Mouse (Mus musculus): ENCODE data around the gene Ttn. TPM values are rescaled to one million over a fixed set of nuclear protein-coding genes. Genes with fewer than 3 reads are reported as not detected.

The Ttn gene
- total and polyA plus RNA-seq, 2 experiments from 2014 or later, result 0.41 to 0.99 TPM

- DNase-seq (ENCODE audit: low spot score) (no peak), ATAC-seq (ENCODE audit: low FRiP score) (no peak)
- no peak for TF ChIP-seq CTCF (IDR thresholded peaks at IDR 0.05)
- no peaks in the 10 kb centered on the region for H3K4me1 ChIP-seq (ENCODE audit: insufficient read depth, low read length)
- no peaks in the 10 kb centered on the region for H3K27me3 ChIP-seq (ENCODE audit: insufficient read depth, low read length)
- H3K4me3 ChIP-seq (ENCODE audit: low read depth, low read length), result no peak overlapping the region
- no peak overlapping the region for H3K9ac ChIP-seq (replicated peaks; ENCODE audit: low read length, poor library complexity, severe bottlenecking)
- no peaks in the 10 kb centered on the region for H3K36me3 ChIP-seq (ENCODE audit: insufficient read depth, low read length)
- no peaks in the 10 kb centered on the region for H3K9me3 ChIP-seq (ENCODE audit: low read length)
- no peak overlapping the region for H3K27ac ChIP-seq (ENCODE audit: low read depth, low read length)
- WGBS, result 71% methylated on average over 5 of the region's 5 CpGs
- H3K4me2 ChIP-seq (ENCODE audit: low read depth, low read length, poor library complexity, severe bottlenecking), result no peak overlapping the region
These were observed 630 bp downstream of the Ttn start for GRCm38 (mm10) chr2:76981717-76982116.

GRCm38 (mm10) chr2:76980146-76980545 is 2.2 kb downstream of the Ttn start:
- WGBS, result 55% methylated on average over 9 of the region's 9 CpGs
- Histone ChIP-seq H3K4me2 (ENCODE audit: low read depth, low read length, poor library complexity, severe bottlenecking) (no peak overlapping the region), H3K27me3 (ENCODE audit: insufficient read depth, low read length) (no peaks in the 10 kb centered on the region), H3K27ac (ENCODE audit: low read depth, low read length) (no peak overlapping the region), H3K36me3 (ENCODE audit: insufficient read depth, low read length) (no peaks in the 10 kb centered on the region), H3K9me3 (ENCODE audit: low read length) (no peaks in the 10 kb centered on the region), H3K4me3 (ENCODE audit: low read depth, low read length) (no peak overlapping the region), H3K4me1 (ENCODE audit: insufficient read depth, low read length) (no peaks in the 10 kb centered on the region), H3K9ac (replicated peaks; ENCODE audit: low read length, poor library complexity, severe bottlenecking) (no peak overlapping the region)
- ATAC-seq (ENCODE audit: low FRiP score) (no peak), DNase-seq (ENCODE audit: low spot score) (no peak)
- TF ChIP-seq CTCF (IDR thresholded peaks at IDR 0.05), result peak; percentile 65

GRCm38 (mm10) chr2:76977650-76978049 is 4.7 kb downstream of the Ttn start:
- TF ChIP-seq CTCF (IDR thresholded peaks at IDR 0.05), result no peak
- WGBS, result 72% methylated on average over 6 of the region's 6 CpGs
- ATAC-seq (ENCODE audit: low FRiP score), result no peak
- Histone ChIP-seq H3K27me3 (ENCODE audit: insufficient read depth, low read length) (no peaks in the 10 kb centered on the region), H3K4me2 (ENCODE audit: low read depth, low read length, poor library complexity, severe bottlenecking) (no peak overlapping the region), H3K36me3 (ENCODE audit: insufficient read depth, low read length) (no peaks in the 10 kb centered on the region), H3K4me3 (ENCODE audit: low read depth, low read length) (no peak overlapping the region), H3K9ac (replicated peaks; ENCODE audit: low read length, poor library complexity, severe bottlenecking) (no peak overlapping the region), H3K9me3 (ENCODE audit: low read length) (no peaks in the 10 kb centered on the region), H3K27ac (ENCODE audit: low read depth, low read length) (no peak overlapping the region), H3K4me1 (ENCODE audit: insufficient read depth, low read length) (no peaks in the 10 kb centered on the region)
- DNase-seq (ENCODE audit: low spot score), result no peak

GRCm38 (mm10) chr2:76972051-76972450 is 10.3 kb downstream of the Ttn start:
- Histone ChIP-seq H3K27ac (ENCODE audit: low read depth, low read length) (no peak overlapping the region), H3K36me3 (ENCODE audit: insufficient read depth, low read length) (no peaks in the 10 kb centered on the region), H3K9me3 (ENCODE audit: low read length) (no peaks in the 10 kb centered on the region), H3K4me3 (ENCODE audit: low read depth, low read length) (no peak overlapping the region), H3K4me1 (ENCODE audit: insufficient read depth, low read length) (no peaks in the 10 kb centered on the region), H3K27me3 (ENCODE audit: insufficient read depth, low read length) (no peaks in the 10 kb centered on the region), H3K9ac (replicated peaks; ENCODE audit: low read length, poor library complexity, severe bottlenecking) (no peak overlapping the region), H3K4me2 (ENCODE audit: low read depth, low read length, poor library complexity, severe bottlenecking) (no peak overlapping the region)
- TF ChIP-seq CTCF (IDR thresholded peaks at IDR 0.05), result no peak
- DNase-seq (ENCODE audit: low spot score) (no peak), ATAC-seq (ENCODE audit: low FRiP score) (no peak)
- WGBS, result 43% methylated on average over 4 of the region's 4 CpGs

GRCm38 (mm10) chr2:76971069-76971468 is 11.3 kb downstream of the Ttn start:
- H3K9ac ChIP-seq (replicated peaks; ENCODE audit: low read length, poor library complexity, severe bottlenecking), result no peak overlapping the region
- H3K4me2 ChIP-seq (ENCODE audit: low read depth, low read length, poor library complexity, severe bottlenecking), result no peak overlapping the region; the same call in 1 of the 2 replicates
- H3K4me3 ChIP-seq (ENCODE audit: low read depth, low read length), result no peak overlapping the region
- no peaks in the 10 kb centered on the region for H3K4me1 ChIP-seq (ENCODE audit: insufficient read depth, low read length)
- H3K27ac ChIP-seq (ENCODE audit: low read depth, low read length), result no peak overlapping the region
- no peaks in the 10 kb centered on the region for H3K9me3 ChIP-seq (ENCODE audit: low read length)
- no peak for TF ChIP-seq CTCF (IDR thresholded peaks at IDR 0.05)
- DNase-seq (ENCODE audit: low spot score), result peak; percentile 18
- WGBS, result 40% methylated on average over 5 of the region's 5 CpGs
- no peak for ATAC-seq (ENCODE audit: low FRiP score)
- H3K27me3 ChIP-seq (ENCODE audit: insufficient read depth, low read length), result no peaks in the 10 kb centered on the region
- H3K36me3 ChIP-seq (ENCODE audit: insufficient read depth, low read length), result no peaks in the 10 kb centered on the region

GRCm38 (mm10) chr2:76970669-76971068 is 11.7 kb downstream of the Ttn start:
- H3K4me2 ChIP-seq (ENCODE audit: low read depth, low read length, poor library complexity, severe bottlenecking), result no peak overlapping the region
- 16% methylated on average over 4 of the region's 4 CpGs for WGBS

More at GRCm38 (mm10) chr2:76970669-76971068, 11.7 kb downstream of the Ttn start:
- Histone ChIP-seq H3K4me1 (ENCODE audit: insufficient read depth, low read length) (no peaks in the 10 kb centered on the region), H3K4me3 (ENCODE audit: low read depth, low read length) (no peak overlapping the region), H3K36me3 (ENCODE audit: insufficient read depth, low read length) (no peaks in the 10 kb centered on the region), H3K27ac (ENCODE audit: low read depth, low read length) (no peak overlapping the region), H3K27me3 (ENCODE audit: insufficient read depth, low read length) (no peaks in the 10 kb centered on the region), H3K9me3 (ENCODE audit: low read length) (no peaks in the 10 kb centered on the region), H3K9ac (replicated peaks; ENCODE audit: low read length, poor library complexity, severe bottlenecking) (no peak overlapping the region)
- ATAC-seq (ENCODE audit: low FRiP score) (peak; percentile 41; the same call in 1 of the 2 replicates), DNase-seq (ENCODE audit: low spot score) (peak; percentile 71)
- peak; percentile 79 for TF ChIP-seq CTCF (IDR thresholded peaks at IDR 0.05)
